Mouse (Mus musculus): ENCODE data around the gene Emilin1. TPM values are rescaled to one million over a fixed set of nuclear protein-coding genes. Genes with fewer than 3 reads are reported as not detected.
"Not testable (repeated sequence)": the region's sequence is repeated elsewhere in the genome, so short reads cannot be mapped to it uniquely, and the experiment has no call there.

Emilin1 gene
- polyA plus RNA-seq, 1 experiment: 83.9 TPM

DNA sequence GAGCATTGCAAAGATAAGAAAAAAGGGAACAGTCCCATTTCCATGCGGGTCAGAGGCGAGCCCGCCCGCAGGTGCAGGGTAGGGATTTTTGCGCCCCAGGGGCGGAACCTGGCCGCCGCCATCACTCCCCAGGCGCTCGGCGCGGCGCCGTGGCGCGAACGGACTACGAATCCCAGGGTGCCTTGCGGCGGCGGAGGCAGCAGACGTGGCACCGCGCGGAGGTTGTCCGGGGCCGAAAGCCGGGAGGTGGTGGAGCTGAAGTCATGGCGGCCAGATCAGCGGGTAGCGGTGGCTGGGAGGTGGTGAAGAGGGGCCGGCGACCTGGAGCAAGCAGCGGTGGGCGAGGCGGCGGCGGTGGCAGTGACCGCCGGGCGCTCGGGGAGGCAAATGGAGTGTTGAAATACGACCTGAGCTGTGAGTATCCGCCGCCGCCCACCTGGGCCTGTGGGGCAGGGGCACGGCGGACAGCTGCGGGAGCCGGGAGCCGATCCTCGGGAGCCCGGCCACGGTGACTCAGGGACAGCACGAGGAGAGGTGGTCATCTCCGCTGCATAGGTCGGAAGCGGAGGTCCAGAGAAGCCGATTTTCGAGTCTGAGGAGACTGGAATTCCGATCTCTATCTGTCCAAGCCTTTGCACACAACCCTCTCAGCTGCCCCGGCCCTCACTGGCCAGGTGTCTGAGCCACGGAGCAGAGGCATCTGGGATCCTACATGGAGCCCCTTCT lies 43.6 kb upstream of the Emilin1 start:
- H3K27ac ChIP-seq (ENCODE audit: insufficient read depth, low read length): peak overlapping the region; percentile 2; the same call in 1 of the 2 replicates
- peak; percentile 49 for TF ChIP-seq POLR2A (IDR thresholded peaks at IDR 0.05; ENCODE audit: low read depth, low read length)
- TF ChIP-seq CTCF (IDR thresholded peaks at IDR 0.05; ENCODE audit: extremely low read depth, insufficient read depth, insufficient read length, insufficient replicate concordance): no peak
- peak; percentile 64 to 94 for DNase-seq (ENCODE audit: low read depth in 1 of 2, low spot score in 2 of 2)
- WGBS: under 1% methylated on average over 56 of the region's 63 CpGs
- H3K4me1 ChIP-seq (ENCODE audit: control insufficient read depth, insufficient read depth, insufficient read length): peaks cover 7% of the 10 kb centered on the region; the same call in 1 of the 2 replicates
- H3K27me3 ChIP-seq (ENCODE audit: control insufficient read depth, insufficient read depth, low read length): no peaks in the 10 kb centered on the region
- peaks cover 27% of the 10 kb centered on the region for H3K36me3 ChIP-seq (ENCODE audit: control insufficient read depth, insufficient read depth, low read length)
- peak overlapping the region; percentile 88 for H3K4me3 ChIP-seq (ENCODE audit: extremely low read depth, insufficient read depth, insufficient read length)

DNA sequence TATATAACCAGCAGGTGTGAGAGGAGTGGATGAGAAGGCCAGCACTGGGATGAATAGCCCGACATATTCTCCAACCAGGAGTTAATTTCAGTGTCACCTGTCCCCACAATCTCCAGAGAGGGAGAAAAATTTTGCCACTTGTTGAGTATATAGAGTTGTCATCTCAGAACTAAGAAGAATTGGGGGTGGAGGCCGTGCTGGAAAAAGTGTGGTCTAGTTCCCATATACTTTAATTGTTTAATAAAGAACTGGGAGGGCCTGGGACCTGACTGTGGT lies 43.1 kb upstream of the Emilin1 start:
- H3K27ac ChIP-seq (ENCODE audit: insufficient read depth, low read length): no peak overlapping the region
- no peak for DNase-seq (ENCODE audit: low read depth in 1 of 2, low spot score in 2 of 2)

DNA sequence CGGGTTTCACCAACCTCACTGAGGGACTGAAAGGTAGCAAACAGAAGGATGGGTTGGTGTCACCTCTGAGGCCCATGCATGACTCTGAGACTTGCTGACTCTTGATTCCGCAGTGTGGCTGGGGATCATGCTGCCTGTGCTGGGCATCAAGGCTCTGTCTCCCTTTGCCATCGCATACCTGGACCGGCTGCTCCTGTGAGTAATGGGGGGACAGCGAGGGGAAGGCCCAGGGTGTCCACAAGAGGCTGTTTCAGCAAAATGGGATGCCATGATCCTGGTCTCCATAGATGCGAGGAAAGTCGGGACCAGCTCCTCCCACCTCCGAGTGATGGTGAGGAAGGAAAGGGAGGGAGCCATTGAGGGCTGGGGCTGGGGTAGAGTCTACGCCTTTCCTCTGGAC lies 40.6 kb upstream of the Emilin1 start:
- Histone ChIP-seq H3K36me3 (ENCODE audit: control insufficient read depth, insufficient read depth, low read length) (peaks cover 49% of the 10 kb centered on the region), H3K4me3 (ENCODE audit: extremely low read depth, insufficient read depth, insufficient read length) (no peak overlapping the region), H3K27me3 (ENCODE audit: control insufficient read depth, insufficient read depth, low read length) (no peaks in the 10 kb centered on the region), H3K4me1 (ENCODE audit: control insufficient read depth, insufficient read depth, insufficient read length) (peaks cover 4% of the 10 kb centered on the region; the same call in 1 of the 2 replicates), H3K27ac (ENCODE audit: insufficient read depth, low read length) (no peak overlapping the region)
- WGBS: 96% methylated on average over 9 of the region's 9 CpGs
- TF ChIP-seq CTCF (IDR thresholded peaks at IDR 0.05; ENCODE audit: extremely low read depth, insufficient read depth, insufficient read length, insufficient replicate concordance) (no peak), POLR2A (IDR thresholded peaks at IDR 0.05; ENCODE audit: low read depth, low read length) (no peak)
- DNase-seq (ENCODE audit: low read depth in 1 of 2, low spot score in 2 of 2): no peak

More for the DNA sequence above, 43.1 kb upstream of the Emilin1 start:
- H3K4me1 ChIP-seq (ENCODE audit: control insufficient read depth, insufficient read depth, insufficient read length): peaks cover 7% of the 10 kb centered on the region; the same call in 1 of the 2 replicates
- H3K4me3 ChIP-seq (ENCODE audit: extremely low read depth, insufficient read depth, insufficient read length): peak overlapping the region; percentile 88
- peaks cover 31% of the 10 kb centered on the region for H3K36me3 ChIP-seq (ENCODE audit: control insufficient read depth, insufficient read depth, low read length)
- WGBS: 18% methylated on average over 2 of the region's 2 CpGs
- TF ChIP-seq CTCF (IDR thresholded peaks at IDR 0.05; ENCODE audit: extremely low read depth, insufficient read depth, insufficient read length, insufficient replicate concordance) (no peak), POLR2A (IDR thresholded peaks at IDR 0.05; ENCODE audit: low read depth, low read length) (no peak)
- no peaks in the 10 kb centered on the region for H3K27me3 ChIP-seq (ENCODE audit: control insufficient read depth, insufficient read depth, low read length)

DNA sequence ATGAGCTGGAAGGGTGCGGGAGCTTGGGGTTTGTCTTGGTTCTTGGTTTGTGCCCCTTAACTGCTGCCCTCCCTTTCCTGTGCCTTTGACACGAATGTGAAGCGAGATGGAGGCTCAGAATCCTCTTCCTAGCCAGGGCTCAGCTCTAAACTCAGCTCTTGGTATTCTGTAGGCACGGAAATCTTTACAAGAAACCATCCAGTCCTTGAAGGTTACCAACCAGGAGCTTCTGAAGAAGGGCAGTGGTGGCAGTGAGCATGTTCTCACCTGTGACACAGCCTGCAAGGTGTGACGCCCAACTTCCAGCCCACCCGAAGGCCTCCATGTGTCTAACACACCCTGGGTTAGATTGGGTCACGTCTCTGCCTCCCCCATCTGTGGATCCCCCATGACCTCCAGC lies 38.8 kb upstream of the Emilin1 start:
- Histone ChIP-seq H3K27ac (ENCODE audit: insufficient read depth, low read length) (no peak overlapping the region), H3K4me1 (ENCODE audit: control insufficient read depth, insufficient read depth, insufficient read length) (no peaks in the 10 kb centered on the region; the same call in 1 of the 2 replicates), H3K36me3 (ENCODE audit: control insufficient read depth, insufficient read depth, low read length) (peaks cover 49% of the 10 kb centered on the region), H3K4me3 (ENCODE audit: extremely low read depth, insufficient read depth, insufficient read length) (no peak overlapping the region), H3K27me3 (ENCODE audit: control insufficient read depth, insufficient read depth, low read length) (no peaks in the 10 kb centered on the region)
- no peak for DNase-seq (ENCODE audit: low read depth in 1 of 2, low spot score in 2 of 2)
- WGBS: 92% methylated on average over 7 of the region's 7 CpGs
- TF ChIP-seq POLR2A (IDR thresholded peaks at IDR 0.05; ENCODE audit: low read depth, low read length): no peak
- TF ChIP-seq CTCF (IDR thresholded peaks at IDR 0.05; ENCODE audit: extremely low read depth, insufficient read depth, insufficient read length, insufficient replicate concordance): no peak

GRCm38 (mm10) chr5:30878616-30879015 lies 34.6 kb upstream of the Emilin1 start:
- H3K27ac ChIP-seq (ENCODE audit: insufficient read depth, low read length): no peak overlapping the region
- 79% methylated on average over 6 of the region's 6 CpGs for WGBS
- TF ChIP-seq POLR2A (IDR thresholded peaks at IDR 0.05; ENCODE audit: low read depth, low read length) (no peak), CTCF (IDR thresholded peaks at IDR 0.05; ENCODE audit: extremely low read depth, insufficient read depth, insufficient read length, insufficient replicate concordance) (no peak)
- peaks cover 30% of the 10 kb centered on the region for H3K36me3 ChIP-seq (ENCODE audit: control insufficient read depth, insufficient read depth, low read length)
- H3K27me3 ChIP-seq (ENCODE audit: control insufficient read depth, insufficient read depth, low read length): no peaks in the 10 kb centered on the region
- H3K4me3 ChIP-seq (ENCODE audit: extremely low read depth, insufficient read depth, insufficient read length): no peak overlapping the region
- DNase-seq (ENCODE audit: low read depth in 1 of 2, low spot score in 2 of 2): no peak
- H3K4me1 ChIP-seq (ENCODE audit: control insufficient read depth, insufficient read depth, insufficient read length): no peaks in the 10 kb centered on the region

GRCm38 (mm10) chr5:30879347-30879943 lies 33.8 kb upstream of the Emilin1 start:
- Histone ChIP-seq H3K4me1 (ENCODE audit: control insufficient read depth, insufficient read depth, insufficient read length) (no peaks in the 10 kb centered on the region), H3K27me3 (ENCODE audit: control insufficient read depth, insufficient read depth, low read length) (no peaks in the 10 kb centered on the region), H3K27ac (ENCODE audit: insufficient read depth, low read length) (no peak overlapping the region), H3K36me3 (ENCODE audit: control insufficient read depth, insufficient read depth, low read length) (peaks cover 23% of the 10 kb centered on the region), H3K4me3 (ENCODE audit: extremely low read depth, insufficient read depth, insufficient read length) (no peak overlapping the region)
- WGBS: 82% methylated on average over 5 of the region's 5 CpGs
- DNase-seq (ENCODE audit: low read depth in 1 of 2, low spot score in 2 of 2): no peak
- TF ChIP-seq CTCF (IDR thresholded peaks at IDR 0.05; ENCODE audit: extremely low read depth, insufficient read depth, insufficient read length, insufficient replicate concordance) (no peak), POLR2A (IDR thresholded peaks at IDR 0.05; ENCODE audit: low read depth, low read length) (no peak)

- H3K27ac ChIP-seq (ENCODE audit: insufficient read depth, low read length); H3K4me3 ChIP-seq (ENCODE audit: extremely low read depth, insufficient read depth, insufficient read length); DNase-seq (ENCODE audit: low read depth in 1 of 2, low spot score in 2 of 2); H3K36me3 ChIP-seq (ENCODE audit: control insufficient read depth, insufficient read depth, low read length); H3K27me3 ChIP-seq (ENCODE audit: control insufficient read depth, insufficient read depth, low read length); H3K4me1 ChIP-seq (ENCODE audit: control insufficient read depth, insufficient read depth, insufficient read length): not testable (repeated sequence)
- WGBS: 81% methylated on average over 4 of the region's 4 CpGs
Measured at GRCm38 (mm10) chr5:30881839-30882238, 31.4 kb upstream of the Emilin1 start.
